Mouse (Mus musculus): ENCODE results near the gene Per3. TPM values are rescaled to one million over a fixed set of nuclear protein-coding genes. Genes with fewer than 3 reads are reported as not detected.

Gene Per3
- polyA plus RNA-seq, 1 experiment from 2014 or later, result 5.2 TPM

DNA sequence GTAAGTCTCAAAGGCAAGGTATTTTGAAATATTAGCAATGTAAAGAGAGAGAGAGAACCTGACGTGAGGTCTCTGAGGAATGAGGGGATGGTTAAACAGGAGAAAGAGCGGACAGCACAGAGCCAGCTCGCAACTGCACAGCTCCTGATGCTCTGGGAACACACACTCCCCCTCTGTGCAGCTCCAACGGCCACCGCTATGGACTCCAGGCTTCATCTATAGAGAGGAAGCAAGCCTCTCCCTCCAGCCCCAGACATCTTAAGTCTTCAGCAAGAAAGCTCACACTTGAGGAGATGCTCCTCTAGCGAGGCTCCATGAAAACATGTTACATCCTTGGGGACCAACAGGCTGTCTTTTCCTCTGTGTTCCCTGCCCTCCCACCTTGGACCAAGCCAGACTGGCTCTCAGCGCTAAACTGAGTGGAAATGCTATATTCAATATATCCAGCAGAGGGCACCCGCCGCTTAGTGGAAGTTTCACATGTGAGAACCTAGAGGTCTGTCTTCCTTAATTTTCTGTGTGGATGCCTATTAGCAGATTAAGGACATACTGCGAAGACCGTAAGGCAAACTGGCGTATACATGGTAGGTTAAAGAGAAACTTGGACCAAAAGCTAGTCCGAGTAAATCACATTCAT, 28.8 kb upstream of the Per3 start:
- Histone ChIP-seq H3K4me1 (replicated peaks; ENCODE audit: control insufficient read depth, insufficient read depth, low read length) (no peaks in the 10 kb centered on the region), H3K4me3 (ENCODE audit: low read depth, low read length) (no peak overlapping the region), H3K27ac (ENCODE audit: low read depth, low read length) (no peak overlapping the region), H3K9ac (ENCODE audit: low read depth, low read length) (no peak overlapping the region), H3K9me3 (ENCODE audit: control insufficient read depth, low read length) (no peaks in the 10 kb centered on the region), H3K27me3 (ENCODE audit: control insufficient read depth, insufficient read depth, low read length) (no peaks in the 10 kb centered on the region), H3K4me2 (replicated peaks; ENCODE audit: low read depth, low read length) (no peak overlapping the region), H3K36me3 (ENCODE audit: control insufficient read depth, insufficient read depth, low read length) (peaks cover 15% of the 10 kb centered on the region)
- ATAC-seq (ENCODE audit: low FRiP score), result 0 out of 2 replicates have a peak, but pooled peaks have one; percentile 35
- 67% methylated on average over 13 of the region's 13 CpGs for WGBS
- peak; percentile 85 for DNase-seq (ENCODE audit: low spot score)

DNA sequence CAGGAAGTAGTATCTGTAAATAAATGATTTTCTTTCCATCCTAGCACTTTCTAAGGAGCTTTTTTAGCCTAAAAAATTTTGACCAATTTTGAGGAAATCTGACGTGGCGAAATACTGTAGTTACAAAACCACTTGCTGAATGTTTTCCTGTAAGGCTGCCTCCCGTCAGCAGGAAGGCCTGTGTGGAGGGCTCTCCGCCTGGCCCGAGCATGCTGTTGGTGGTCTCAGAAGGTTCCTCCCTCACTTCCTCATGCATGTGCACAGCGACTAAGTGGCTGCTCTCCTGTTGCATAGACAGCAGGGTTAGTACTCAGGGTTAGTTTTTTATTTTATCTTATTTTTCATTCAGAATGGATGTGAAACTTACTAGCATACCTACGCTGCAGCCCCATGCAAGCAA, 26.5 kb upstream of the Per3 start:
- H3K27me3 ChIP-seq (ENCODE audit: control insufficient read depth, insufficient read depth, low read length), result no peaks in the 10 kb centered on the region
- H3K4me2 ChIP-seq (replicated peaks; ENCODE audit: low read depth, low read length), result no peak overlapping the region
- peaks cover 2% of the 10 kb centered on the region; the same call in 1 of the 2 replicates for H3K36me3 ChIP-seq (ENCODE audit: control insufficient read depth, insufficient read depth, low read length)
- ATAC-seq (ENCODE audit: low FRiP score) (no peak), DNase-seq (ENCODE audit: low spot score) (no peak)
- WGBS, result 87% methylated on average over 7 of the region's 7 CpGs
- H3K9me3 ChIP-seq (ENCODE audit: control insufficient read depth, low read length), result no peaks in the 10 kb centered on the region
- no peaks in the 10 kb centered on the region for H3K4me1 ChIP-seq (replicated peaks; ENCODE audit: control insufficient read depth, insufficient read depth, low read length)
- H3K4me3 ChIP-seq (ENCODE audit: low read depth, low read length), result no peak overlapping the region
- no peak overlapping the region for H3K27ac ChIP-seq (ENCODE audit: low read depth, low read length)
- no peak overlapping the region for H3K9ac ChIP-seq (ENCODE audit: low read depth, low read length)

DNA sequence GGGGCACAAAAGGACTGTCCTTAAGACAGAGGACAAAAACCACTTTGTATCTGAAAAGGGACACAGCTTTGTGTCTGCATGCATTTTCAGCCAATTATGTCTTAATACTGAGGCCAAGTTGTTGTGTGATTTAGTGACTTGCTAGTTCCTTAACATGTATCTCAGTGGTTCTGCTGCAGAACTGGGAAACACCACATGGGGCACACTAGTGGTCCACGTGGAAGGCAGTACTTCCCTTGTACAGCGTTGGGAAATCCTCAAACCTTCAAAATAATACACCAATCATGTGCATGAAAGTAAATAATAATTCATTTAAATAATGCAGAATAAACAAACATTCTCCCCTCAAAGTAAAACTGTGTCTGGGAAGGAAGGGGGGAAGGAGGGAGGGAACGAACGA, 24.3 kb upstream of the Per3 start:
- WGBS, result 80% methylated on average over 4 of the region's 4 CpGs
- Histone ChIP-seq H3K27me3 (ENCODE audit: control insufficient read depth, insufficient read depth, low read length) (no peaks in the 10 kb centered on the region), H3K4me1 (replicated peaks; ENCODE audit: control insufficient read depth, insufficient read depth, low read length) (no peaks in the 10 kb centered on the region), H3K9me3 (ENCODE audit: control insufficient read depth, low read length) (no peaks in the 10 kb centered on the region), H3K27ac (ENCODE audit: low read depth, low read length) (no peak overlapping the region), H3K36me3 (ENCODE audit: control insufficient read depth, insufficient read depth, low read length) (0 out of 2 replicates have a peak, but pooled peaks cover 2% of the 10 kb centered on the region), H3K4me2 (replicated peaks; ENCODE audit: low read depth, low read length) (no peak overlapping the region), H3K4me3 (ENCODE audit: low read depth, low read length) (no peak overlapping the region), H3K9ac (ENCODE audit: low read depth, low read length) (no peak overlapping the region)
- DNase-seq (ENCODE audit: low spot score) (no peak), ATAC-seq (ENCODE audit: low FRiP score) (no peak)

DNA sequence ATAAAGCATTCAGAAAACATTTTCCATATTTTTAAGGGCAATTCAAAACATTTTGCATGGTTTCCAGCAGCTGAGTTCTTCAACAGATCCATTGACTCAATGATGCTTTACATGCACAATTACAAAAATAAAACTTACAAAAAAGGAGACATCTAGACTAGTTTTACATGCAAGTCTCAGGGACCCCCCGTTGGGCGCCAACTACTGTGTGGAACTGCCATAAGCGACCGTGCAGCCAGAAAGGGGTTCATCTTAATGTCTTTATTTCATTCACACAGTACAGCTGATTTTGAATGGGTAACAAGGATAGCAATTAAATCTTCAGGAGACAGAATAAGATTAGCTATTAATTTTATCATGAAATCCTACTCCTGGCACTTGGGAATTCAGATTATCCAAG, 15.1 kb upstream of the Per3 start:
- WGBS, result 95% methylated on average over 4 of the region's 4 CpGs
- ATAC-seq (ENCODE audit: low FRiP score), result no peak
- no peaks in the 10 kb centered on the region for H3K36me3 ChIP-seq (ENCODE audit: control insufficient read depth, insufficient read depth, low read length)

GRCm38 (mm10) chr4:151058634-151059033, 14.2 kb upstream of the Per3 start:
- Histone ChIP-seq H3K4me2 (replicated peaks; ENCODE audit: low read depth, low read length) (no peak overlapping the region), H3K9ac (ENCODE audit: low read depth, low read length) (peak overlapping the region; percentile 40; the same call in 1 of the 2 replicates), H3K4me1 (replicated peaks; ENCODE audit: control insufficient read depth, insufficient read depth, low read length) (peaks cover 6% of the 10 kb centered on the region; the same call in 1 of the 2 replicates), H3K9me3 (ENCODE audit: control insufficient read depth, low read length) (no peaks in the 10 kb centered on the region), H3K27me3 (ENCODE audit: control insufficient read depth, insufficient read depth, low read length) (no peaks in the 10 kb centered on the region), H3K27ac (ENCODE audit: low read depth, low read length) (peak overlapping the region; percentile 61; the same call in 1 of the 2 replicates), H3K4me3 (ENCODE audit: low read depth, low read length) (peak overlapping the region; percentile 90; the same call in 1 of the 2 replicates), H3K36me3 (ENCODE audit: control insufficient read depth, insufficient read depth, low read length) (no peaks in the 10 kb centered on the region)
- 81% methylated on average over 4 of the region's 4 CpGs for WGBS
- ATAC-seq (ENCODE audit: low FRiP score) (no peak), DNase-seq (ENCODE audit: low spot score) (no peak)

More for the DNA sequence above, 15.1 kb upstream of the Per3 start:
- peaks cover 6% of the 10 kb centered on the region; the same call in 1 of the 2 replicates for H3K4me1 ChIP-seq (replicated peaks; ENCODE audit: control insufficient read depth, insufficient read depth, low read length)
- no peaks in the 10 kb centered on the region for H3K27me3 ChIP-seq (ENCODE audit: control insufficient read depth, insufficient read depth, low read length)
- H3K27ac ChIP-seq (ENCODE audit: low read depth, low read length), result no peak overlapping the region
- no peak for DNase-seq (ENCODE audit: low spot score)
- H3K4me2 ChIP-seq (replicated peaks; ENCODE audit: low read depth, low read length), result no peak overlapping the region
- H3K4me3 ChIP-seq (ENCODE audit: low read depth, low read length), result no peak overlapping the region
- H3K9ac ChIP-seq (ENCODE audit: low read depth, low read length), result no peak overlapping the region
- H3K9me3 ChIP-seq (ENCODE audit: control insufficient read depth, low read length), result no peaks in the 10 kb centered on the region

- ATAC-seq (ENCODE audit: low FRiP score) (peak; percentile 99), DNase-seq (ENCODE audit: low spot score) (peak; percentile 100)
- Histone ChIP-seq H3K27me3 (ENCODE audit: control insufficient read depth, insufficient read depth, low read length) (no peaks in the 10 kb centered on the region), H3K36me3 (ENCODE audit: control insufficient read depth, insufficient read depth, low read length) (no peaks in the 10 kb centered on the region), H3K9me3 (ENCODE audit: control insufficient read depth, low read length) (no peaks in the 10 kb centered on the region), H3K4me1 (replicated peaks; ENCODE audit: control insufficient read depth, insufficient read depth, low read length) (peaks cover 6% of the 10 kb centered on the region; the same call in 1 of the 2 replicates), H3K27ac (ENCODE audit: low read depth, low read length) (peak within 1 kb of the TSS; percentile 87), H3K4me2 (replicated peaks; ENCODE audit: low read depth, low read length) (peak within 1 kb of the TSS; percentile 69), H3K4me3 (ENCODE audit: low read depth, low read length) (peak within 1 kb of the TSS; percentile 90), H3K9ac (ENCODE audit: low read depth, low read length) (peak within 1 kb of the TSS; percentile 86)
- WGBS, result under 1% methylated on average over 103 of the region's 114 CpGs
Measured at GRCm38 (mm10) chr4:151057347-151058321, 13.2 kb upstream of the Per3 start, which contains the start of gene Vamp3. Gene Vamp3 (minus strand): TSS chr4:151057963.

DNA sequence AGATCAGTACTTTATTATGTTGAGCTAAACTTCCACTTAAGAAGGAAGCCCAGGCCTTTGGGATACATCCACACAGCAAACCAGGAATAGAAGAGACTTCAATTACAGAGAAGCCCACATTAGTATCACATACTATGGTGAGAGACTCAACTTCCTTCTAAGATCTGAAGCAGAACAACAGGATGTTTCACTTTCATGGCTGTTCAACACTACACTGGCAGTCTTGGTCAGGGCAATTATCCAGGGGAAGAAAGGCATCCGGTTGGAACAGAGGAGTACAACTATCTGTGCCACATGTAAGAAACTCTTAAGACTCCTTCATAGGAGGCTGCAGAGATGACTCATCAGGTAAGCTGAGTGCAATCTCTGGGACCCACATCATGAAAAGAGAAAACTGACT, 6.7 kb upstream of the Per3 start:
- 0 out of 2 replicates have a peak, but pooled peaks cover 3% of the 10 kb centered on the region for H3K36me3 ChIP-seq (ENCODE audit: control insufficient read depth, insufficient read depth, low read length)
- H3K4me3 ChIP-seq (ENCODE audit: low read depth, low read length), result no peak overlapping the region
- WGBS, result 86% methylated on average over 1 of the region's 1 CpGs
- ATAC-seq (ENCODE audit: low FRiP score) (no peak), DNase-seq (ENCODE audit: low spot score) (no peak)
- no peaks in the 10 kb centered on the region for H3K27me3 ChIP-seq (ENCODE audit: control insufficient read depth, insufficient read depth, low read length)
- no peaks in the 10 kb centered on the region for H3K4me1 ChIP-seq (replicated peaks; ENCODE audit: control insufficient read depth, insufficient read depth, low read length)
- no peaks in the 10 kb centered on the region for H3K9me3 ChIP-seq (ENCODE audit: control insufficient read depth, low read length)
- H3K9ac ChIP-seq (ENCODE audit: low read depth, low read length), result no peak overlapping the region
- H3K27ac ChIP-seq (ENCODE audit: low read depth, low read length), result no peak overlapping the region
- no peak overlapping the region for H3K4me2 ChIP-seq (replicated peaks; ENCODE audit: low read depth, low read length)

DNA sequence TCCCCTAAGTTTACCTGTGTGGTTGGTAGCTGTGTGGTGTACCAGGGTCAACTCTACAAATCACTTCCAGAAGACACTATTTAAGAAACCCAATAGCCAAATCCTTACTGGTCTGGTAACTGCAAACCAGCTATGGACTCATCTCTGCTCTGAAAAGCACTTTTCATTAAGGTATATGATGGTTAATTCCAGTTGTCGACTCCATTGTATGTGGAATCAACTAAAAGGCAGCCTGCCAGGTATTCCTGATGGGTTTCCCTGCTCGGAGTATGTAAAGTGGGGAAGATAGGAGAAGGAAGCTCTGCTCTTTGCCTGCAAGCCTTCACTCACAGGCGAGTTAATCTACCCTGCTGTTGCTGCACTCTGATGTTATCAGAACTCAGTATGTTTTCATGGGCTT, 2.1 kb upstream of the Per3 start:
- Histone ChIP-seq H3K4me3 (ENCODE audit: low read depth, low read length) (no peak overlapping the region), H3K4me2 (replicated peaks; ENCODE audit: low read depth, low read length) (no peak overlapping the region), H3K27me3 (ENCODE audit: control insufficient read depth, insufficient read depth, low read length) (no peaks in the 10 kb centered on the region), H3K27ac (ENCODE audit: low read depth, low read length) (no peak overlapping the region), H3K36me3 (ENCODE audit: control insufficient read depth, insufficient read depth, low read length) (0 out of 2 replicates have a peak, but pooled peaks cover 3% of the 10 kb centered on the region), H3K9ac (ENCODE audit: low read depth, low read length) (no peak overlapping the region), H3K9me3 (ENCODE audit: control insufficient read depth, low read length) (no peaks in the 10 kb centered on the region), H3K4me1 (replicated peaks; ENCODE audit: control insufficient read depth, insufficient read depth, low read length) (peaks cover 3% of the 10 kb centered on the region; the same call in 1 of the 2 replicates)
- ATAC-seq (ENCODE audit: low FRiP score) (no peak), DNase-seq (ENCODE audit: low spot score) (no peak)
- 86% methylated on average over 3 of the region's 3 CpGs for WGBS
